ENCODE assay signal across 25 mouse cellular contexts in the genomic region with DNA sequence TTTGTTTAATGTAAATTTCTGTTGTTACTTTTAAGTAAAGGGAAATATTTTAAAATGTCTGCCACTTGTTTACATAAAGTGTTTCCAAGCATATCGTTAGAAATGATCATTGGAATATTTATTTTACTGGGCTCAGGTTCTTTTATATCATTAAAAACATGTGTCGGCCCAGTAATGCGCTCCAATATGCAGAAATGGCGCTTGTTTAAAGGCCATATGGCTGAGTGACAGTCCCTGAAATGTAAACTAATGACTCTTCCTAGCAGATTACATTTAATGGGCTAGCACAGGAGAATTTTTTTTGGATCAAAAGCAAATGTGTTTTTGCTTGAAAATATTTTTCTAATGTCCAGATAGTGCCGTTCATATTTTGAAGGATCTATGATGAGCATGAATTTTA.
"Had no signal": no experiment of that assay in that cellular context is flagged by ENCODE, and none has a peak within 500 bp of the region (broad histone marks: within the 10 kb centered on the region; RNA-seq: fewer than 3 reads in every experiment).

No protein-coding gene starts in this region.

- ATAC-seq: hindbrain, postnatal 0 days; intestine, embryonic 16.5 days; liver, embryonic 12.5 days had no signal

- DNase-seq: gastrocnemius, postnatal 14 days; gastrocnemius, postnatal 36 days; heart, adult 18-20 months; heart, postnatal 10 days; heart, postnatal 36 days; kidney, adult 11 months; kidney, adult 2 months; kidney, adult 9 months; kidney, postnatal 14 days; kidney, postnatal 36 days; layer of hippocampus, adult 9-11 months; layer of hippocampus, postnatal 36 days; left cerebral cortex, postnatal 4 days had no signal

- H3K36me3 ChIP-seq: heart, embryonic 10.5 days; kidney, embryonic 15.5 days; limb, embryonic 13.5 days; limb, embryonic 15.5 days; liver, embryonic 12.5 days had no signal

- H3K4me2 ChIP-seq: heart, embryonic 12.5 days; hindbrain, embryonic 13.5 days; hindbrain, embryonic 15.5 days; kidney, embryonic 15.5 days; limb, embryonic 13.5 days; limb, embryonic 15.5 days; liver, embryonic 12.5 days had no signal

- H3K4me1 ChIP-seq: heart, embryonic 12.5 days; hindbrain, embryonic 15.5 days; liver, embryonic 12.5 days had no signal

- H3K27me3 ChIP-seq: heart, embryonic 12.5 days; hindbrain, embryonic 13.5 days; hindbrain, embryonic 15.5 days; kidney, embryonic 15.5 days; limb, embryonic 13.5 days; limb, embryonic 15.5 days; liver, embryonic 12.5 days had no signal

- H3K27ac ChIP-seq: heart, embryonic 10.5 days; hindbrain, embryonic 13.5 days; hindbrain, embryonic 15.5 days; hindbrain, postnatal 0 days; kidney, embryonic 15.5 days; kidney, postnatal 0 days; limb, embryonic 13.5 days; limb, embryonic 15.5 days; liver, embryonic 12.5 days; liver, embryonic 14.5 days had no signal

- H3K9me3 ChIP-seq: heart, embryonic 10.5 days; hindbrain, embryonic 13.5 days; hindbrain, embryonic 15.5 days; kidney, embryonic 15.5 days; limb, embryonic 13.5 days; limb, embryonic 15.5 days; liver, embryonic 12.5 days had no signal

- H3K4me3 ChIP-seq: heart, embryonic 10.5 days; heart, embryonic 12.5 days; hindbrain, embryonic 13.5 days; hindbrain, embryonic 15.5 days; kidney, embryonic 15.5 days; limb, embryonic 13.5 days; limb, embryonic 15.5 days; liver, embryonic 12.5 days had no signal

- H3K9ac ChIP-seq: heart, embryonic 12.5 days; hindbrain, embryonic 13.5 days; hindbrain, embryonic 15.5 days; kidney, embryonic 15.5 days; limb, embryonic 13.5 days; limb, embryonic 15.5 days; liver, embryonic 12.5 days; liver, embryonic 14.5 days had no signal
